Mouse (Mus musculus) heart, postnatal 0 days (tissue): ENCODE measurements around the gene Crebzf.

Experiments used
- CTCF ChIP-seq: IDR thresholded peaks from 2 replicates; pipeline ENCODE4 v1.5.1; 2016; ENCODE audit warnings: antibody characterized with exemption, control low read depth, low read depth
- EP300 ChIP-seq: IDR thresholded peaks from 2 replicates; pipeline ENCODE4 v1.6.1; 2016; ENCODE audit warnings: antibody characterized with exemption, low read depth

GRCm38 (mm10) chr7:90409934-90410333, 32.6 kb upstream of the Crebzf start:
- peak; percentile 87 for TF ChIP-seq CTCF
- TF ChIP-seq EP300 = no peak
